Mouse (Mus musculus): ENCODE results near the gene Olfr1425. TPM values are rescaled to one million over a fixed set of nuclear protein-coding genes. Genes with fewer than 3 reads are reported as not detected.
"Not testable (repeated sequence)": the region's sequence is repeated elsewhere in the genome, so short reads cannot be mapped to it uniquely, and the experiment has no call there.

Gene Olfr1425
- polyA plus RNA-seq (2012; rRNA removed) = not detected in 2 replicates

GRCm38 (mm10) chr19:12077631-12078030, at the start of gene Olfr1425:
Gene Olfr1425, minus strand, starts transcription at chr19:12077731.
- not testable (repeated sequence) for DNase-seq (ENCODE audit: extremely low spot score in 1 of 2, low spot score in 1 of 2)

- no peak for DNase-seq (ENCODE audit: extremely low spot score in 1 of 2, low spot score in 1 of 2)
Measured at GRCm38 (mm10) chr19:12123103-12123502, 45.6 kb upstream of the Olfr1425 start, which contains the start of gene Olfr76. Gene Olfr76, minus strand, starts transcription at chr19:12123203.

DNA sequence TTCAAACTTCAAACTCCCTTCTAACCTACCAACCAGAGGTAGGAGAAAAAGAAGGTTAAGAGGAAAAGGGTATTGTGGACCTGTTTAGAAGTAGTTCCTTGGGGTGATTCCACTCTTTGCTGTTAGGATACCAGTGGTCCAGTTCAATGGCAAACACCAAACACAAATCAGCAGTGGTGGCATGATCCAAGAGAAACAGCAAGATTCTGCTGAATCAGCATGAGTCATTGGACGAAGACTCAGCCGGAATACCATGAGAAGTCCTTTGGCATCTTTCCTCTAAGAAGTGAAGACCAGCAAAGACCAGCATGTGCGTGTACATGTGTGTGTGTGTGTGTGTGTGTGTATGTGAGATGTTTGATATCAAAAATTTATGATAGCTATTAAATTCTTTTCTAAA, 38.9 kb upstream of the Olfr1425 start:
- no peak for DNase-seq (ENCODE audit: extremely low spot score in 1 of 2, low spot score in 1 of 2)

DNA sequence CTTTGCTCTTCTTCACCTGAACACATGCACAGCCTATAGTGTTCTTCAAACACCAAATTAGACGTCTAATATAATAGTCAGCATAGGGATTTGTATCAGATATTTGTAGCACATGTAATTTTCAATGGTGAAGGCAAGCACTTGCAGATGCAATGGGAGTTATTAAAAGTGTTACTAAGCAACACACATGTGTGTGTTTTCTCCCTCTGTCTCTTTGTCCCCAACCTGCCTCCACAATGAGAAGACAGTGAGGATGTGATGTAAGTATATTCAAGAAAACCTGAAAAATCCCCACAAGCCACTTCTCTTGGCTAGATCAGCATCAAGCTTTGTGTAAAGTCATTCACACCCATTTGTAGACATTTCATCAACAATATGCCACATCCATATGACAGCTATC, 38.3 kb upstream of the Olfr1425 start, which contains the start of gene Olfr1428:
Olfr1428 (minus strand) TSS at position 101 of the 400 bp plus-strand sequence.
- no peak for DNase-seq (ENCODE audit: extremely low spot score in 1 of 2, low spot score in 1 of 2)

GRCm38 (mm10) chr19:12113807-12114206, 36.3 kb upstream of the Olfr1425 start:
- no peak for DNase-seq (ENCODE audit: extremely low spot score in 1 of 2, low spot score in 1 of 2)

- DNase-seq (ENCODE audit: extremely low spot score in 1 of 2, low spot score in 1 of 2) = peak in 1 of 2 experiments; percentile 31
Measured at GRCm38 (mm10) chr19:12104541-12104940, 27.0 kb upstream of the Olfr1425 start.

DNA sequence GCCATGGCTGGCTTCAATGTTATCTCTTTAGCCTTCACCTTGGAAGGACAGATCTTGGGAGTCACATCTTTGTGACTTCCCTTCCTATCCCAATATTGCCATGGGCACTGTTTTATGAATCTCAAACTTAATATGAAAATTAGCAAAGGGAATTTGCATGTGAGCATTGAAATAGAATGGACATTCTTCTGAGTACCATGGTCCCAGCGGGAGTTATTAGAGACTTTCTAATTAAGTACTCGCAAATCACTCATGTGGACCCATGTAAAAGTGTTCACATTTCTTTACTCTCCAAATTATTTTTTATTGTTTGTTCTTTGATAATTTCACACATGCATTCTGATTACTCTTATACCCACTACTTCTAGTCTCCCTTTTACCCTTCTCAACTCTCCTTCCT, 25.7 kb upstream of the Olfr1425 start, which contains the start of gene Olfr1427:
Olfr1427 (minus strand) TSS at position 101 of the 400 bp plus-strand sequence.
- DNase-seq (ENCODE audit: extremely low spot score in 1 of 2, low spot score in 1 of 2) = no peak

DNA sequence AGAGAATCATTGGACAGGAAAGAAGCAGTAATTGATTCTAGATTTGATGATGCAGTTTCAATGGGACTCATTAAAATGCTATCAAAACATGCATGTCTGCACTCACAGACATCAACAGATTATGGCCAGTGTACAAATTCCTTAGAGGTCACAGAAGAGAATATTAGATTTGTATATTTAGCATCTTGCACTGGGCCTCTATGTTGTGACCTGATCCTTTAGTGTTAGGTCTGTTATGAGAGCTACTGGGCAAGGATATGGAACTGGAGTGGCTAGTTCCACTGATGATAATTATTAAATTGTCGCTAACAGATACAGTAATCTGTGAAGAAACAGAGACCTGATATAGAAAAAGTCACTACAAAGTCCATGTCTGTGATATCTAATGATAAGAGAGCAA, 14.4 kb upstream of the Olfr1425 start, which contains the start of gene Olfr1426:
Olfr1426 (minus strand) TSS at position 101 of the 400 bp plus-strand sequence.
- no peak for DNase-seq (ENCODE audit: extremely low spot score in 1 of 2, low spot score in 1 of 2)

DNA sequence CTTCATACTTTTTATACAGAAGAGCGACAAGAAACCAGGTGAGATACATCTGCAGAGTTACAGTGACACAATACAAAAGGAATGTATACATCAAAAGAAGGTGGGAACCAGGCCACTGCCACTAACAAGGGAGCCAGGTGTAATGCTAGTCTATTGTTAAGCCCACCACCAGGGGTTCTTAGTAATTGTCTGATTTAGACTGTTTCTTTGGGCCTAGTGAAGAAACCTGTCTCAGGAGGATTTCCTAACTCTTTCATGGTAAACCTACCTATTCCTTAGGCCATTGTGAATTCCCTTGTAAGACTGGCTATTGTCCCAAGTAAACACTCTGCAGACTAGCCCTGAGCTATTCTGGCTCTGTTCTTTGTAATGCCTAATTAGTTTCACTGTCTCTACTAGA, 8.0 kb downstream of the Olfr1425 start:
- DNase-seq (ENCODE audit: extremely low spot score in 1 of 2, low spot score in 1 of 2) = not testable (repeated sequence)

DNA sequence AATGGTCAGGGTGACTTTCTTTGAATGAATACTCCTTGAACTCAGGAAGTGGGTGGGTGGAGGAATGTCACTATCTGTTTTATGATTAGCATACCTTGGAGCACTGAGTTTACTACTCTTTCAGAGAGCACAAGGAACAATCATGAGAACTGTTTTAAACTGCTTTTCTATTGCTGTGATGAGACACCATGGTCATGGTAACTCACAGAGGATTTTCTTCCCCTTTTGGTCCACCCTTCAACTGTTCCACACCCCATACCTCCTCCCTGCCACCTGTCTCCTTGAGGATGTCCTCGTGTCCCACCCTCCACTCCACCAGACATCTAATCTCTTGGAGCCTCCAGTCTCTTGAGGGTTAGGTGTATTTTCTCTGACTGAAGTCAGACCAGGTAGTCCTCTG, 9.7 kb downstream of the Olfr1425 start:
- DNase-seq (ENCODE audit: extremely low spot score in 1 of 2, low spot score in 1 of 2) = not testable (repeated sequence)

DNA sequence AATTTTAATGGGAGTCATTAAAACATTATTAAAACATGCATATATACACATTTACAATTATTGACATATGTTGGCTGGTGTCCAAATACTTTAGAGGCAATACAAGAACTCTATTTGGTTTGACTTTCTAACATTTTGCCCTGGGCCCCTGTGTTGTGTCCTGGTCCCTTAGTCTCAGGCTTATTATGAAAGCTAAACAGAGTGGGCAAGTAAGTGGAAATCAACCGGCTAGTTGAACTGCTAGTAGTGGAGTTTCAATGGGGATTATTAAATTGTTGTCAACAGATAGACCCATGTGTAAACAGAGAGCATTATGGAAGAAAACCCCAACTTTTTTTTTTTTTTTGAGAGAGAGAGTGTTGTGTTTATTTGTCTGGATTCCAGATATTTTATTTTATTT, 14.9 kb downstream of the Olfr1425 start, which contains the start of gene Olfr1424:
Olfr1424 (minus strand) TSS at position 101 of the 400 bp plus-strand sequence.
- DNase-seq (ENCODE audit: extremely low spot score in 1 of 2, low spot score in 1 of 2) = not testable (repeated sequence)

DNA sequence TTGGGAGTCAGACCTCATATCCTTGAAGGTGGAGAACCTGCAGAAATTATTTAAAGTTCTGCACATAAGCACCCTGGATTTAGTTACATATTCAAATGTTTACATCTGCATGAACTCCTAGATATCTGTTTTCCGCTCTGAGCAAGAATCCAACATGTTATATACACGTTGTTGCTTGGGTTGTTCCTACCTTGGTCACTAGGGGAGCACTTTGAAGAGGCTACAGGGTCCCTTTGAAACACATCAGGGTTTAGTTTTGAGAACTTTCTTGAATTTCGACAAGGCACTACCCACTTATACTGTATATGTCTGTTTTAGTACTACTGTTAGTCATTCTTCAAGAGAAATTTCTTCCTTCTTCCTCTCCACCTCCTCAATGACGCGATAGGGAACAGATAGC, 34.4 kb downstream of the Olfr1425 start:
- no peak for DNase-seq (ENCODE audit: extremely low spot score in 1 of 2, low spot score in 1 of 2)

DNA sequence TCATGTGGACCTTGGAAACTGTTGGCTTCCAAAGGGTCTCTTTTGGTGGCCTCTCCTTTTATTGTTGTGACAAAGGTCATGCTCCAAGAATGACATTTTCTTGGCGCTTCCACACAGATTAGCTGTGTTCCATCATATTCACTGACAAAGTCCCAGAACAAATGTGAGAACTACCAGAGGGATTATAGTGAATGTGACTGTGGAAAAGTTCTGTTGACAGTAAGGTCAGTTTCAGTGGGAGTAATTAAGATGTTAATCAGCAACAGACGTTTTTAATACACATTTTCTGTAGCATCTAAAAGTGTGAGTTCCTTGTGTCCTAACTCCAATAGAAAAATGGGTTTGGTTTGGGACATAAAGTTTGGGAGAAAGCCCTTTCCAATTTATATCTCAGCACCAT, 36.3 kb downstream of the Olfr1425 start, which contains the start of gene Olfr1423:
Olfr1423 (minus strand) TSS at position 101 of the 400 bp plus-strand sequence.
- no peak for DNase-seq (ENCODE audit: extremely low spot score in 1 of 2, low spot score in 1 of 2)

- no peak for DNase-seq (ENCODE audit: extremely low spot score in 1 of 2, low spot score in 1 of 2)
Measured at GRCm38 (mm10) chr19:12037727-12038126, 39.8 kb downstream of the Olfr1425 start.

DNA sequence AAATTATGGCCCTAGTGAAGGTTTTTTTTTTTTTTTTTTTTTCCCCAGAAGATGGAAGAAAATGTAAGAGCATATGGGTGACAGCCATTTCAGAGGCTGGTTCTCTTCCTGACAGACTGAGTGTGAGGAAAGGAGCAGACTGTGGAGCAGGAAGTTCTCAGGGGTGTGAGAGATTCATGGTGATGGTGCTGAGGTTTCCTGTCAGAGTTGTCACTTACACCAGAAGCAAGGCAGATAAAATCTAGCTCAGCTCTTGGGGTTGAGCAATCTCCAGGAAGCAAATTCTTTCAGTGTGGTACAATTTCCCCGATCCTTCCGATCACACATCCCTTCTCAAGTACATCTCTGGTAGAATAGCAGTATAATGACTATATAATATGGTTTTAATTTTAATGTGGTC, 50.9 kb downstream of the Olfr1425 start:
- DNase-seq (ENCODE audit: extremely low spot score in 1 of 2, low spot score in 1 of 2) = peak in 1 of 2 experiments; percentile 31

DNA sequence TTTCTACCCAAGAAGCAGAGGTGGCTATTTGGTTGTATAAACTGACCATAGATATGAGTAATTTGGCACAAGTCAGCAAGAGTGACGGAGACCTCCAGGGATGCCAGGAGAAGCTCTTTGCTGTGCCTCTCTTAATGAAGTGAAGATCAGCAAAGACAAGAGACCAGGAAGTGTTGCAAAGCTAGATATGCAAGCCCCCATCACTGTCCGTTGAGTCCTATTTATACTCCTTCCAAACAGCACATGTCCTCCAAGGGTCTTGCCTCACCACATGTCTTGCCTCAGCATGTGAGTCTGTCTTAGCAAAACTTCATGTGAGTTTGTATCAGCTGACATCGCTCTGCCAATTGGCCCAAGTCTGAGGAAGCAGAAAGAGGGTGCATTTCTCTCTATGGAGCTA, 52.2 kb downstream of the Olfr1425 start:
- no peak for DNase-seq (ENCODE audit: extremely low spot score in 1 of 2, low spot score in 1 of 2)

DNA sequence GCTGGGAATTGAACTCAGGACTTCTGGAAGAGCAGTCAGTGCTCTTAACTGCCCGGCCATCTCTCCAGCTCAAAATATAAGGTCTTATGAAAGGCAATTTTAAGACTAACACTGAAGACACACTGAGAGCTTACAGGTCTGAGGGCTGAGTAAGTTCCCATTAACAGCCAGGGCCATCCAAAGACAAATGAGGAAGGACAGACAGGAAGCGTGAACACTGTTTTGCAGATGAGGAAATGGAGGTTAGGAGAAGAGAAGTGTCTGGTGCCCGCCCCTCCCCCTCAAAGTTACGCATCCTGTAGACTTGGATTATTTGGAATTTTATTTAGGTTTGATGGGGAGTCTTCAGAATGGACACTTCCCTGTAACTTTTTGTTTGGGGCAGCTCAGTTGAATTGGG, 53.4 kb downstream of the Olfr1425 start:
- no peak for DNase-seq (ENCODE audit: extremely low spot score in 1 of 2, low spot score in 1 of 2)

Other genes starting within 250 kb of the Olfr1425 start
- 0.18 TPM in 1 of 2 replicates, not detected in the other for gene Olfr1417, start 238.5 kb downstream of the Olfr1425 start, polyA plus RNA-seq (2012; rRNA removed)
- gene Olfr1418, start 216.7 kb downstream of the Olfr1425 start, polyA plus RNA-seq (2012; rRNA removed) = not detected in 2 replicates
- 0.18 and 0.19 TPM in 2 replicates for gene Olfr1419, start 202.6 kb downstream of the Olfr1425 start, polyA plus RNA-seq (2012; rRNA removed)
- 0.15 TPM in 1 of 2 replicates, not detected in the other for gene Olfr1420, start 191.2 kb downstream of the Olfr1425 start, polyA plus RNA-seq (2012; rRNA removed)
- gene Patl1, start 165.3 kb downstream of the Olfr1425 start, polyA plus RNA-seq (2012; rRNA removed) = 21.0 and 21.2 TPM in 2 replicates
- 34.9 and 36.3 TPM in 2 replicates for gene Osbp, start 111.8 kb downstream of the Olfr1425 start, polyA plus RNA-seq (2012; rRNA removed)
- gene Olfr1423, start 36.4 kb downstream of the Olfr1425 start, polyA plus RNA-seq (2012; rRNA removed) = not detected in 2 replicates
- gene Olfr1424, start 15.0 kb downstream of the Olfr1425 start, polyA plus RNA-seq (2012; rRNA removed) = not detected in 2 replicates
- gene Olfr1426, start 14.3 kb upstream of the Olfr1425 start, polyA plus RNA-seq (2012; rRNA removed) = 0.06 TPM in 1 of 2 replicates, not detected in the other
- gene Olfr1427, start 25.6 kb upstream of the Olfr1425 start, polyA plus RNA-seq (2012; rRNA removed) = 0.13 TPM in 1 of 2 replicates, not detected in the other
- 0.38 TPM in 1 of 2 replicates, not detected in the other for gene Olfr1428, start 38.2 kb upstream of the Olfr1425 start, polyA plus RNA-seq (2012; rRNA removed)
- gene Olfr76, start 45.5 kb upstream of the Olfr1425 start, polyA plus RNA-seq (2012; rRNA removed) = 0.06 TPM in 1 of 2 replicates, not detected in the other
- gene Olfr1555-ps1, start 92.4 kb upstream of the Olfr1425 start, polyA plus RNA-seq (2012; rRNA removed) = 0.06 TPM in 1 of 2 replicates, not detected in the other
- not detected in 2 replicates for gene Olfr1431, start 122.9 kb upstream of the Olfr1425 start, polyA plus RNA-seq (2012; rRNA removed)
- not detected in 2 replicates for gene Olfr1432, start 154.9 kb upstream of the Olfr1425 start, polyA plus RNA-seq (2012; rRNA removed)
- gene Olfr262, start 163.9 kb upstream of the Olfr1425 start, polyA plus RNA-seq (2012; rRNA removed) = not detected in 2 replicates
- gene Olfr235, start 183.3 kb upstream of the Olfr1425 start, polyA plus RNA-seq (2012; rRNA removed) = not detected in 2 replicates
- not detected in 2 replicates for gene Olfr1434, start 202.1 kb upstream of the Olfr1425 start, polyA plus RNA-seq (2012; rRNA removed)
- not detected in 2 replicates for gene Olfr1436, start 221.4 kb upstream of the Olfr1425 start, polyA plus RNA-seq (2012; rRNA removed)
- not detected in 2 replicates for gene Olfr1437, start 247.4 kb upstream of the Olfr1425 start, polyA plus RNA-seq (2012; rRNA removed)

Data from frontal cortex, adult 2 months (tissue).